Mouse (Mus musculus): ENCODE data around the gene Hist1h2bf.
"Not testable (repeated sequence)": the region's sequence is repeated elsewhere in the genome, so short reads cannot be mapped to it uniquely, and the experiment has no call there.

Gene Hist1h2bf

DNA sequence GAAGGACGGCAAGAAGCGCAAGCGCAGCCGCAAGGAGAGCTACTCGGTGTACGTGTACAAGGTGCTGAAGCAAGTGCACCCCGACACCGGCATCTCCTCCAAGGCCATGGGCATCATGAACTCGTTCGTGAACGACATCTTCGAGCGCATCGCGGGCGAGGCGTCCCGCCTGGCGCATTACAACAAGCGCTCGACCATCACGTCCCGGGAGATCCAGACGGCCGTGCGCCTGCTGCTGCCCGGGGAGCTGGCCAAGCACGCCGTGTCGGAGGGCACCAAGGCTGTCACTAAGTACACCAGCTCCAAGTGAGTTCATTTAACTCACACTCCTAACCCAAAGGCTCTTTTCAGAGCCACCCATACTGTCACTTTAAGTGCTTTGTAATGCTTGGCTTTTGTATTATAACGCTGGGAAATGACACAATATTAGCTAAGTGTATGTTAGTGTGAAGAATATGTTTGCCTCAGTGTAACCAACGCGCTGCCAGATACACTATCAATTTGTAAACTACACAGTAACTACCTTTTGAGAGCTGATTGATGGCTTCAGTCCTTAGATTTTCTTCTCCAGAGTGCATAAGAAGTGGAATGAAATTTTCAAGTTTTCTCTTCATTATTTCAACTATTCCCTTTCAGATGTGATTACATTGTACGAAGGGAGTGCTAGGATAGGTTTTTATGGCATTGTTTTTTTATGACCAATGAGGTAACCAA is 2.3 kb downstream of the Hist1h2bf start:
- not testable (repeated sequence) for DNase-seq (ENCODE audit: low spot score)

DNA sequence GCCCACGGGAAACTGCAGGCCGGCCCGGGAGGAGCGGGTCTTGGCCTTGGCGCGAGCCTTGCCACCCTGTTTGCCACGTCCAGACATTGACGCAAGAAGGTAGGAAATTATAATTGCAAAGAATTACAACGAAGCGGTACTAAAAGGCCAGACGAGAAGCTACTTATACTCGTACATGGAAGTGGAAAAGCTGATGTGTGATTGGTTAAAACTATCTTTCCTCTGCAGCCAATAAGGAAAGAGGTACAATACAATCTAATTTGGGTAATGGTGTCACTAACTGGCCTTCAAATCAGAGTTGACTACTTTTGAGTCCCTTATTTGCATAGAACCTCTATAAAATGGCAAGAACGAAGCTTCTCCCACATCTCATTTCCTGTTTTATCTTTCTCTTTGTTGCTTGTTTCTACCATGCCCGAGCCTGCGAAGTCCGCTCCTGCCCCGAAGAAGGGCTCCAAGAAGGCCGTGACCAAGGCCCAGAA is 2.9 kb downstream of the Hist1h2bf start, which contains the start of the genes Hist1h2ae and Hist1h2bg:
Gene Hist1h2ae, minus strand, starts transcription at position 199 of the 482 bp plus-strand sequence.
Gene Hist1h2bg, plus strand, starts transcription at position 375 of the 482 bp plus-strand sequence.
- peak; percentile 66 for DNase-seq (ENCODE audit: low spot score)

DNA sequence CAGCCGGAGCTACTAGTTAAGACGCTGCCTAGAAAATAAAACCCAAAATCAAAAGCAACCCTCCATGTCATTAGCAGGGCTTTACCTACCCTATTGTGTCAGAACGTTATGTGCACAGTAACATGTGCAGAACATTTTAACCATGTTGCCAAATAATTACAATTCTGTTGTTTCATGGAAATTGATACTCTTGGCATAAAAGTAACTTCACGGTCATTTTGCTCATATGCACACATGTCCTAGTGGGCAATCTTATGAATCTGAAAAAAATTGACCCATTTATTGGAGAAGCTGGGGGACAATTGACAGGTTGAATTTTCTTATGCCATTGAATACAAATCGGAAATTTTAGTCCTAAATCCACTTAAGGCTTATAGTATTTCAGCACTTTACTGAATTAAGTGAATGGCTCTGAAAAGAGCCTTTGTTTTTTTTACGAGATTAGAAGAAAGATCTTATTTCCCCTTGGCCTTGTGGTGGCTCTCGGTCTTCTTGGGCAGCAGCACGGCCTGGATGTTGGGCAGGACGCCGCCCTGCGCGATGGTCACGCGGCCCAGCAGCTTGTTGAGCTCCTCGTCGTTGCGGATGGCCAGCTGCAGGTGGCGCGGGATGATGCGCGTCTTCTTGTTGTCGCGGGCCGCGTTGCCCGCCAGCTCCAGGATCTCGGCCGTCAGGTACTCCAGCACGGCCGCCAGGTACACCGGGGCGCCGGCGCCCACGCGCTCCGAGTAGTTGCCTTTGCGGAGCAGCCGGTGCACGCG is 3.6 kb downstream of the Hist1h2bf start:
- DNase-seq (ENCODE audit: low spot score): not testable (repeated sequence)

DNA sequence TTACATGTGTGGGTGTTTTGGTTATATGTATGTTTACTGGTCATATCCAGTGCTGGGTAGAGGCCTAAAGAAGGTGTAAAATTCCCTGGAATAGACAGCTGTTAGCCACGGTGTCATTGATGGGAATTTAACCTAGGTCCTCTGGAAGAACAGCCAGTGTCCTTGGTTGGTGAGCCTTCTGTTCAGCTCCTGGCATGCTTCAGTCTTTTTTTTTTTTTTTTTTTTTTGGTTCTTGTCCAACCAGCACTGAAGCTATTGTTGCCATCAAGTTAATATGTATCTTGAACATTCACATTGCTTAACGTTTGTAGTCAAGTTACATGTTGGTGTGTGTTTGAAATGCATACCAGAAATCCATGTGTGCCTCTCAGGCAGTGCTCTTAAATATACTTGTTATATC is 9.5 kb downstream of the Hist1h2bf start:
- DNase-seq (ENCODE audit: low spot score): no peak

DNA sequence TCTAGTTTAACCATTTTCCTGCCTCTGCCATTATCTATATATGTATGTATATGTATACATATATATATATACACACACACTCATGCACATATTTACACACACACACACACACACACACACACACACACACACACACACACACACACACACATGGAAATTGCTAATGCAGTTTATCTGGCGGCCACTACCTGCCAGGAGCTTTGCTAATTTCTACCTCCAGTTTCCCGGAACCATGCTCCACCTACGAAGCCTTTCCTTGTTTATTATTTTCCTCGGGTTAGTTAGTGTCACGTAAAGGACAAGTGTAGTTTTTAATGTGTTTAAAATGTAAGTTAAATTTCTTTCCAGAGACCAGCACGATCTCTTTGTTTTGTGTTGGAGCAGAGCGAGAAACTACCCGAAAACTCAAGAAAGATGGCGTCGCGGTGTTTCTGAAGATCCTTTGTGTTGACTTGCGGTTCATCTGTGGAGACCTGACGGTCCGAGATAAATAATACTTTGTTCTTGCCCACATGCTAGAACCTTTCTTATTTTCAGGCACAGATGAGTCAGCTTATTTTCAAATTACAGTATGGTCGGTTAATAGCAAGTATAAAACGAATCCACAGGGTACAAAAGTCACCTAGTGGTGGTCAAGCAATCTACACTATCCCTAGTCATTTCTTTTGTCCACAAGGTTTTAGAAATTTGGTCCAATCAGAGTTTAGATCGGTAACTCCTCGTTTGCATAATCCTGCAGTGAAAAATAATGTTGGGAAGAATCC is 11.1 kb downstream of the Hist1h2bf start:
- no peak for DNase-seq (ENCODE audit: low spot score)

DNA sequence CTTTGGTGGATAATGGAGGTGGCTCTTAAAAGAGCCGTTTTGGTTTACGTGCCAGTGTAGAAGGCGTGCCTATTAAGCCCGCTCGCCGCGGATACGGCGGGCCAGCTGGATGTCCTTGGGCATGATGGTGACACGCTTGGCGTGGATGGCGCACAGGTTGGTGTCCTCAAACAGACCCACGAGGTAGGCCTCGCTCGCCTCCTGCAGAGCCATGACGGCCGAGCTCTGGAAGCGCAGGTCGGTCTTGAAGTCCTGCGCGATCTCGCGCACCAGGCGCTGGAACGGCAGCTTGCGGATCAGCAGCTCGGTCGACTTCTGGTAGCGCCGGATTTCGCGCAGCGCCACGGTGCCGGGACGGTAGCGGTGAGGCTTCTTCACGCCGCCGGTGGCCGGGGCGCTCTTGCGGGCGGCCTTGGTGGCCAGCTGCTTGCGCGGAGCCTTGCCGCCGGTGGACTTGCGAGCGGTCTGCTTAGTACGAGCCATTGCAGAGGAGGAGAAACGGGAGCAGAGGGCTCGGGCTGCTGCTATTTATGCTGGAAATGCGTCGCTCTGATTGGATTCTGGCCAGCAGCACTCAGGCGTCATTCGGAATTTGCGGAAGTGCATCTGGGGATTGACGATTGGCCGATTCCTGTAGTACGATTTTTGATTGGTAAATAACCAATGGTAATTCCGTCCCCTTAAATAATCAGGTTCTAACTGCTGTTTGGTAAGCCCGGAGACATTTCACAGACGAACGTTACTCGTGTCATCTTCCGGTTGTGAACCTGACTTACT is 11.9 kb downstream of the Hist1h2bf start, which contains the start of gene Hist1h3e:
Gene Hist1h3e, minus strand, starts transcription at position 487 of the 777 bp plus-strand sequence.
- DNase-seq (ENCODE audit: low spot score): peak; percentile 90

DNA sequence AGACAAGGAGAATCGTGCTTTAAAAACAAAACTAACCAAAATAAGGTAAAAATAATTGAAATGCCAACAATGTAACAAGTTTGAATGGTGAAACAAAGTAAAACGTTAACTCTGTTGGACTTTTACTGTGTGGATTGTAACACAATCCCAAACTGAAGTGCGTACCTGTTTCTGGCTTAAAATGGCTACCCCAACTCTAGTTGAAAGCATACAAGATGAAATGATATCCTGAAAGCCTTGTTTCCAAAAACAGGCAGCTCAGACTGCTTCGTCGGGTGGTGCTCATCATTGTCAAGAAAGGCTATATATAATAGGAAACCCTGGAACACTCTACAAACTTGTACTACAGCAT is 12.5 kb downstream of the Hist1h2bf start:
- DNase-seq (ENCODE audit: low spot score): not testable (repeated sequence)

DNA sequence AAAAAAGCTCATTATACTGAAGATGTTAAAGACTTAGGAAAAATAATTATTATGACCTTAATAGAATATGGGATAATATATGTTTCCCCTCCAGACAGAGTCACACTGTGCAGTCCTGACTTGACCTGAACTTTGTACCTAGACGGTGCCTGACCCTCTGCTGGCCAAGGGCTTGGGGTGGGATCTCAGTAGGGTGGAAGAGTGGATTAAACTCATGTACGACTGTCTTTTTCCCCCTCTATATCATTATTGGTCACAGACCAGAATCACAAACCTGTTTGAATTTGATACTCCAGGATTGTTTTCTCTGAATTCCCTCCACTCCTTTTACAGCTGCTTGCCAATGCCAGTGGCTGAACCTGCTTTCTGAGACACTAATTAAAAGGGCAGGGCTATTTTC is 13.3 kb downstream of the Hist1h2bf start:
- not testable (repeated sequence) for DNase-seq (ENCODE audit: low spot score)

DNA sequence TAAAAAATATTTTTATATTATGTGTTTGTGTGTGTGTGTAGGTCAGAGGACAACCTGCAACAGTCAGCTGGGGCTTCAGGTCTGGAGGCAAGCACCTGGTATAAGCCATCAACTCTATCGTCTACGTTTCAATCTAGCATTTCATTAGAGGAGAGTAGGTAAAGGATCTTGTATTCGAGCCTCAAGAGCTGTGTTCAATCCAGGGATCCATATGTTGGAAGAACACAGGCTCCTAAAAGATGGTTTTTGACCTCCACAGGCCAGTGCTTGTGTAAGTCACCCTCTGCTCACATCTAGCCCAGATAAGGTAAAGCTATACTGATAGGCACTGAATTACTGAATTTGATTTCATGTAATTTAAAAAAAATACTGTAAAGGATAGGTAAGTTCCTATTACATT is 17.1 kb downstream of the Hist1h2bf start:
- DNase-seq (ENCODE audit: low spot score): no peak

DNA sequence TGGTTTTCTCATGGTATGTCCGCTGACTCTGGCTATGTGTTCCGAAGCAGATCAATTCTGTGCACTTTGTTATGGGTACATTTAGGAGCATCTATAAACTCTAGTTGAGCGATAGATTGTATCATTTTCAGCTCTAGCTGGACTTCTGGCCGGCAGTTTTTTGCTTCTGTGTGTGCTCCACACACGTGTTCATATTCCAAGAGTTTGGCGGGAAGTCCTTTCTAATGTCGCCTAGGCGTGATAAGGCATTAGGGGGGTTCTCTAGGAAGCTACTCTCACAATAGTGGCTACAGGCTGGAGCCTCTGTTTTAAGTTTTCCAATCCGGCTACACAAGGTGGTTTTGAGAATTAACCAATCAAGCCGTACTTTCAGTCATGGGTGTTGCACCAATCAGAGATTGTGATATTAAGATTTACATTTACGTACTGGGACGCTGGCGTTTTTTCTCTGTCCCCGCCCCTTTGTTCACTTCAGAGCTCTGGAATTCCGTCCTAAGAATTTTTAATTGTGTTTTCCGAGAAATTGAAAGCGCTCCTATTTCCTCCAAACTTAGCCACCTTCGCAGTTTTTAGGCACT is 18.1 kb downstream of the Hist1h2bf start:
- peak; percentile 56 for DNase-seq (ENCODE audit: low spot score)

DNA sequence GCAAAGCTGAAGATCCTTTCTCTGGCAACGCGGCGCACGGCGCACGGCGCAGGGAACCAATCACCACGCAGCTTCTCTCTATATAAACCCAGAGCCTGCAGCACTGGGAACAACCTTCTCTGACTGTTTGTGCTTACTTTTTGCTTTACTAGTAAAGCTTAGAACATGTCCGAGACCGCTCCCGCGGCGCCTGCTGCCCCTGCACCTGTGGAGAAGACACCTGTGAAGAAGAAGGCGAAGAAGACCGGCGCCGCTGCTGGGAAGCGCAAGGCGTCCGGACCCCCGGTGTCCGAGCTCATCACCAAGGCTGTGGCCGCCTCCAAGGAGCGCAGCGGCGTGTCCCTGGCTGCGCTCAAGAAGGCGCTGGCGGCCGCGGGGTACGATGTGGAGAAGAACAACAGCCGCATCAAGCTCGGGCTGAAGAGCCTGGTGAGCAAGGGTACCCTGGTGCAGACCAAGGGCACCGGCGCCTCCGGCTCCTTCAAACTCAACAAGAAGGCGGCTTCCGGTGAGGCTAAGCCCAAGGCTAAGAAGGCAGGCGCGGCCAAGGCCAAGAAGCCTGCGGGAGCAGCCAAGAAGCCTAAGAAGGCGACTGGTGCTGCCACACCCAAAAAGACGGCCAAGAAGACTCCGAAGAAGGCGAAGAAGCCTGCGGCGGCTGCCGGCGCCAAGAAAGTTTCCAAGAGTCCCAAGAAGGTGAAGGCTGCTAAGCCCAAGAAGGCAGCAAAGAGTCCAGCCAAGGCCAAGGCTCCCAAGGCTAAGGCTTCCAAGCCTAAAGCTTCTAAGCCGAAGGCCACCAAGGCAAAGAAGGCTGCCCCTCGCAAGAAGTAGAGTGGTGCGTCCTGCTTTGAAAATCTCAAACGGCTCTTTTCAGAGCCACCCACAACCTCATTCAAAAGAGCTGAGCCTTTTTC is 18.8 kb downstream of the Hist1h2bf start:
- peak; percentile 72 for DNase-seq (ENCODE audit: low spot score)

DNA sequence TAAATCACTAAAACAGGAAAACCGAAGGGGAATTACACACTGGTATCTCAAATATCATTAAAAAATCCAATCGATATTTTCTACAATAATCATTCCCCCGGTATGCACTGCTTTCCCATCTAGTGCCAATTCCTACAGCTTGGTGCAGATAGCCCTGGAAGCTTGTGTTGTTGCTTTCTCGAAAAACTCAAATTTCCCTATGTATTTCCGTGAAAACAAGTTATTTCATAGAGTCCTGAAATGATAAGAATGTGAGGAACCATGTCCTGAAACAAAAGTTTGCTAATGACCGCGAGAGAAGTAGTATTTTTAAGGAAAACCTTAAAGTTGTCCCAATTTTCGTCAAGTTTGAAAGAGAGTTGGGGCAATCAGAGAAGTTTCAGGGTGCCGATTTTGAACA is 19.6 kb downstream of the Hist1h2bf start:
- no peak for DNase-seq (ENCODE audit: low spot score)

DNA sequence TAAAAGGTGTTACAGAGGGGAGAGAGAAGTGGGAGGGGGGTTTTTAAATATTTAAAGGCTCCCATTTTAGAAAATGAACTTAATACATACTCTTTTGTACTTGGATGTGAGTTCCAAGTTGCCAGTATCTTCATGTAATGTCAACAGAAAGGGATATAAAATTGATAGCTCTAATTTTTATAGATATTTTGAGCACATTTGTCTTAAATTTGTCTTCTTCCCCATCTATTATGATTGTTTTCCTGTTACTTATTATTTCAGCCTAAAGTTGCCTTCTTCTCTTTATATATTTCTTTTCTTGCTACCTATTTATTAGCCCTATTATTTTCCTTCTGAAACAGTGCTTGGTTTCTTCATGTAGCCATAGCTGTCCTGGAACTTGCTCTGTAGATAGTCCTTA is 21.0 kb downstream of the Hist1h2bf start, which contains the start of gene Hist1h1d:
Gene Hist1h1d, plus strand, starts transcription at position 301 of the 400 bp plus-strand sequence.
- DNase-seq (ENCODE audit: low spot score): no peak

DNA sequence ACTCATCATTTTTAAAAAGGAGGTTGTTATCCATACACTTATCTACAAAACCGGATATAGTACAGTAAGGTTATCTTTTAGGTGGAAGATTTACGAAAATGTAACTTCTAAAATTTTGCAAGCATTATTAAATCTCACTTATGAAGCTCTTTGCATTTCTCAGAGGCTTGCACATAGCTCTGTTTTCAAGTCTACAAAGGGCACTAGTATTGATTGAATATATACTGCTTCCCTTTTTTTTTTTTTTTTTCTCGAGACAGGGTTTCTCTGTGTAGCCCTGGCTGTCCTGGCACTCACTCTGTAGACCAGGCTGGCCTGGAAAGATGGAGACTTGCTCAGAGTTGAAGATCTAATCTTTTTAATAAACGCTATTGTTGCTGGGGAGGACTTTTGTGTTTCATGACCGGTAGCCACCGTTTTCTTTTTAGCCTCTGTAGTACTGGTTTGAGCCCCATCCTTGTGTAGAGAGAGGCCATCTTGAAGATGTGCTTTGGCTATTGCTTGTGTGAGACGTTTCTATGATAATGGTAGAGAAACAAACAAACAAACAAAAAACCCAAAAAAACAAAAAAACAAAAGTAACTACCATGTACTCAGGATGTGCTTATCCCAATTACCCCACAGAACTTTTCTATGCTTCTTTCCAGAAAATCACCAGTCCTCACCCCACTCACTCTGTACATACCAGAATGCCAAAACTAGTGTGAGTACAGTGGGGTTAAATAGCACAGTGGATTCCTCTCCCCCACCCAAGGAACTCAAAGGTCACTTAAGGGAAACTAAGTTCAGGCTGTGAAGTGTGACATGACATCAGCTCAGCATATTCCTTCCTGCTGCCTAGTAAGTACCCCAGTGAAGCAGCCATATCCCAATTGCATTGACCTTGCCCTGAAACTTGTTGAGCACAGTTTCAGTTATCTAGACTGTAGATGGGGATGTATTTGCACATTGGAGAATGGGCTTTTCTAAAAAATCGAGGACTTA is 21.8 kb downstream of the Hist1h2bf start:
- no peak for DNase-seq (ENCODE audit: low spot score)

DNA sequence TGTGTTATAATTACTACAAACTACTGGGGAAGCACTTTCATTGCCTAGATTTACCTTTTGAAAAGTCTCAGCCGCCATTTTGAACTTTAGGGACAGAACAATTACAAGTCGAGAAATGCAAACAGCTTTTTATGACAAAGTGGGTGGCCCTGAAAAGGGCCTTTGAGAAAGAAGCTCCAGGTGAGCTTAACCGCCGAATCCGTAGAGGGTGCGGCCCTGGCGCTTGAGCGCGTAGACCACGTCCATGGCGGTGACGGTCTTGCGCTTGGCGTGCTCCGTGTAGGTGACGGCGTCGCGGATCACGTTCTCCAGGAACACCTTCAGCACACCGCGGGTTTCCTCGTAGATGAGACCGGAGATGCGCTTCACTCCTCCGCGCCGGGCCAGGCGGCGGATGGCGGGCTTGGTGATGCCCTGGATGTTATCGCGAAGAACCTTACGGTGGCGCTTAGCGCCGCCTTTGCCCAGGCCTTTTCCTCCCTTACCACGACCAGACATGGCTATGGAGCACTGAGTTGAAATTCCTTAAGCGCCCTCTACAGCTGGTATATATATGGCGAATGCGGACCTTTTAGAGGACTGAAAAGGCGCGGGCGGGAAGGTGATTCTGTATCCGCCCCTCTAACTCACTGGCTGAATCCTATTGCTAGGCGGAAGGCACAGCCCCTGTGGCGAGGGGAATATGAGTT is 22.7 kb downstream of the Hist1h2bf start, which contains the start of gene Hist1h4f:
Gene Hist1h4f, minus strand, starts transcription at position 503 of the 689 bp plus-strand sequence.
- peak; percentile 82 for DNase-seq (ENCODE audit: low spot score)

DNA sequence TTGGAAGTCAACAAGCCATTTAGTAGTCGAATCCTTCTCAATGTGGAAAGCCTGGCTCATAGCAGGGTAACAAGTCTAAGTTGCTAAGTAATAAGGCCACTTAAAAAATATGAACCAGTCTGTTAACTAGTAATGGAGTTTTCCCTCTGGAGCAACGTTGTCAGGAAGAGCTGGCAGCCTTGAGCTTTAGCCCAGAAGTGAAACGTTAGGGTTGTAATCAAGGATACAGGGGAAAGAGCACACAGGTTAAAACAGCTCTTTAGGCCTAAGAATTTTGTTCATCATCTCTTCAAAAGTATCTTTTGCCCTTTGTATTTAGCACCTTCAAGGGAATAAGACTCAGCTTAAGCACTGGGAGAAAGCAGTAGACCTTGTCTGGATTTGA is 23.2 kb downstream of the Hist1h2bf start:
- no peak for DNase-seq (ENCODE audit: low spot score)

DNA sequence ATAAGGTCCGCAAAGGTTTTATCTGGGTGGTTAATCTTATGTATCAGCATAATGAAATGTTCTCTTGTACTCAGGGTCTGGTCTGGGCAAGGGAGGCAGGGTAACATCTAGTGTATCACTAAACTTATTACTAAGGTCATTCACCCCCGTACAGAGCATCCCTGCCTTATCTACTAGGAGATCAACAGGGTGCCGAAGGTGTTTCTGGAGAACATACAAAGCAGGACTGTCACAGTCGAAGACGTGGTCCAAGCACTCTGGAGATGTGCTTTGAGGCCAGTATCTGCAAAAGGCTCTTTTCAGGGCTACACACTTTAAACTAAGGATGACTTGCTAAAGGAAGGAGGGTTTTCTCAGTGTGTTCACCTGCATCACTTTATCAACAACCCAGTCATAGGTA is 27.3 kb downstream of the Hist1h2bf start:
- no peak for DNase-seq (ENCODE audit: low spot score)

DNA sequence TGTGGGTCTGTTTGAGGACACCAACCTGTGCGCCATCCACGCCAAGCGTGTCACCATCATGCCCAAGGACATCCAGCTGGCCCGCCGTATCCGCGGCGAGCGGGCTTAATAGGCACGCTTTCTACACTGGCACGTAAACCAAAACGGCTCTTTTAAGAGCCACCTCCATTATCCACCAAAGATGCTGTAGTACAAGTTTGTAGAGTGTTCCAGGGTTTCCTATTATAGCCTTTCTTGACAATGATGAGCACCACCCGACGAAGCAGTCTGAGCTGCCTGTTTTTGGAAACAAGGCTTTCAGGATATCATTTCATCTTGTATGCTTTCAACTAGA is 29.2 kb downstream of the Hist1h2bf start:
- not testable (repeated sequence) for DNase-seq (ENCODE audit: low spot score)
